Mouse (Mus musculus): ENCODE data around the gene Eml4.

Eml4 gene

DNA sequence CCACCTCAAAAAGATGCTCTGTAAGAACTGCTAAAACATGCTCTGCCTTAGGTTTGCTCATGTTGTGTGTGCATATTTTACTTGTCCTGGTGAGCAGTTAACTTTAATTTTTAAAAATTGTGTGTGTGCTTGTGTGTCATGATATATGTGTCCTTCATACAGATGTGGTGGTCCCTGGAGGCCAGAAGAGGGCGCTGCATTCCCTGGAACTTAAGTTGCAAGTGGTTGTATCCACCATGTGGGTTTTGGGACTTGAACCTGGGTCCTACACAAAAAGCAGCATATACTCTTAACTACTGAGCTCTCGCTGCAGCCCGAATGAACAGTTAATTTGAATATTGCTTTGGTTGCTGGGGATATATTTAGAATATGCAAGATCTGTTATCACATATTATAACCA, 36.4 kb downstream of the Eml4 start:
- peak; percentile 53 for DNase-seq

GRCm38 (mm10) chr17:83394013-83394412, 43.3 kb downstream of the Eml4 start:
- no peak for DNase-seq

DNA sequence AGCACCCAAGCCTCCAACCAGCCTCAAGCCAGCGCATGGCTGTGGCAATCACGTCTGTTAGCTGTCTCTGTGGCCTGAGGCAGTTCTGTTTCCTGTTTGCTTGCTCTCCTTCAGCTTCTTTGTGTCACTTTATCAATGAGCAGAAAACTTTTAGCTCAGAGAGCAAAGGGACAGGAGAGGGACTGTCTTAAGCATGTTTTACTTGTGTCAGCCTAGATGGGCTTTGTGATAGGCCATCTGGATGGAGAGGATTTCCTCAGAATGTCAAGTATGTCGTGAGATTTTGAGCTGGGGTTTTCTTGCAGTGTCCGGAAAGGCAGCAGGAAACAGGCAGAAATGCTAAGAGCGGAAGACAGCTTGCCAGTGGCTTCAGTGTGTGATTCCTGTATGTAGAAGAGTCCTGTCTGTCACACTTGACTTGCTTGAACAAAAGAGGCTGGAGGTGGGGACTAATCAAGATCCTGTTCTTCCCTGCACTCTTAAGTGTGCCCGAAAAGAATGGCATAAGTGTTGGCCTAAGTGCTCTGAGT, 46.9 kb downstream of the Eml4 start:
- peak; percentile 51 for DNase-seq

DNA sequence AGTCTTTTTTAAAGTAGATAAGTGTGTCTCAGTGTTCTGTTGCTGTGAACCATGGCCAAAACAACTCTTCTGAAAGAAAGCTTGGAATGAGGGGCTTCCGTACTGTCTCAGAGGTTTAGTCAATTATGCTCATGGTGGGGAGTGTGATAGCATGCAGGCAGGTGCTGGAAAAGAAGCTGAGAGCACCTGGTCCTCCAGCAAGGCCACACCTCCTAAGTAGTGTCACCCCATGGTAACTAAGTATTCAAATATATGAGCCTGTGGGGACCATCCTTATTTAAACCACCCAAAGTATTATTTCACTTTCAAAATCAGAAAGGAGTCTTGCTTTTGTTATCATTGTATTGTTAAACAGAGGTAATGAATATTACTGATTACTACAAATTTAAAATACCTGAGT, 48.0 kb downstream of the Eml4 start:
- no peak for DNase-seq

- DNase-seq: no peak
Observed at GRCm38 (mm10) chr17:83430607-83431006, 79.9 kb downstream of the Eml4 start.

GRCm38 (mm10) chr17:83443406-83443805, 92.7 kb downstream of the Eml4 start:
- no peak for DNase-seq

- no peak for DNase-seq
Observed at GRCm38 (mm10) chr17:83449583-83449982, 98.9 kb downstream of the Eml4 start.

DNA sequence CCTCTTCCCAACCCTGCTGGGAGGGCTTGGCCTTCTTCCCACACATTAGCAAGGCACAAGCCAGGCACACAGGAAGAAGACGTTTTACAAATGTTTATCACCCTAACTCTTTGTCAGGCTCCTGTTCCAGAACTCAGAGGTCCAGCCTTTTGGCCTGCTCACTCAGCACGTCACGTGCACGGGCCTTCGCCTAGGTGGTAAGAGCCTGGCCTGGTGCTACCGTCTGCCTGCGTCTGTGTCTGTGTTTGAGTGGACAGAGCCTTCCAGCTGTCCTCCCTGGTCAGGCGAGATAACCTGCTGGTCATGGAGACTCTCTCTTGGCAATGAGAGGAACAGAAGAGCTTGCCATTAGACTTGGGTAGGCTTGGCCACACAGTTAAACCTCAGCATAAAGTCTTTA, 100.6 kb downstream of the Eml4 start:
- no peak for DNase-seq

- no peak for DNase-seq
Observed at GRCm38 (mm10) chr17:83451796-83452195, 101.1 kb downstream of the Eml4 start.

- DNase-seq: no peak
Observed at GRCm38 (mm10) chr17:83452451-83452850, 101.7 kb downstream of the Eml4 start.

DNA sequence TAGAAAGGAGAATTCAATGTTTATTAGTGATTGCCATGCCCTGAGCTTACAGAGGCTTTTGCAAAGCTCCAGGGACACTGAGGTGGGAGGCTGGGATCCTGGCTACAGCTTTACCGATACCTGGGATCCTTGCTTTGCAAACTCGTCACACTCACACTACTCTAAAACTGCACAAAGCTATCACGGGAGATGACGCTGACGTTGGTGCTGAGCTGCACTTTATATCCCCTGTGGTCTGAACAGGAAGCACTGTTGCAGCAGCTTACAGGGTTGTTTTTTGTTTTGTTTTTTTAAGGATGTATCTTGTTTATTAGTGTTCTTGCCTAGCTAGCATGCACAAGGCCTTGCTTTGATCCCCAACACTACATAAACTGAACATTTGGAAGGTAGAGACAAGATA, 102.9 kb downstream of the Eml4 start:
- DNase-seq: no peak

DNA sequence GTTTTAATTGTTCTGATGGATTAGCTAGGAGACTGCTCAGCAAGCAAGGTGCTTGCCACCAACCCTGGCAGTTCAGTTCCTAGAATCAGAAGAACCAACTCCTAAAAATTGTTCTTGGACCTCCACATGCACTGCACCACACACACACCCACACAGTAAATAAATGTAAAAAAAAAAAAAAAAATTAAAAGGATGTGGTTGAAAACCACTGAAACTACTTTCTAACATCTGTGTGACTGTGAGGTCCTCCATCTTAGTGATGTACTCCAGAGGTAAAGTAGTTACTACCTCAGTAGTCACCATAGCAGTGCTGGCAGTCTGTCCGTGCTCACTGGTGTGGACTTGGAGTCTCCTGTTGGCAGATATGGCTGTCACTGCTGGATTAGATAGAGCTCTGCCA, 106.5 kb downstream of the Eml4 start:
- DNase-seq: no peak

- no peak for DNase-seq
Observed at GRCm38 (mm10) chr17:83465969-83466368, 115.2 kb downstream of the Eml4 start.

GRCm38 (mm10) chr17:83466697-83467251, 116.0 kb downstream of the Eml4 start:
- DNase-seq: no peak

- no peak for DNase-seq
Observed at GRCm38 (mm10) chr17:83469586-83469985, 118.9 kb downstream of the Eml4 start.

- DNase-seq: no peak
Observed at GRCm38 (mm10) chr17:83477089-83477488, 126.4 kb downstream of the Eml4 start.

DNA sequence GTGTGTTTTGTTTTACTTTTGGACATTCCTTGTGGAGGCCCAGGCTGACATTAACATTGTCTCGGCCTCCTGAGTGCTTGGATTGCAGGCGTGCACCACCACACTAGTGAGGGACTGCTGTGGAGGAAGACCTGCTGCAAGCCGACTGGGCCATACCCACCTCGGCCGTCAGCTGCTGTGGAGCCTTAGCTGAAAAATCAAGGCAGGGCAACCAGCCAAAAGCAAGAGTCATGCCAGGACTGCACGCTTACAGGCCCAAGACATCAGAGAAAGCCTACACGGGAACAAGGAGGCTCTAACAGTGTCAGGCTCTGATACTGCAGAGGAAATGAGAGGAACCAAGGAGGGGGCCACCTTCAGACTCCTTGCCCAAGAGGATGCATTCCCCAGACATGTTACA, 130.8 kb downstream of the Eml4 start:
- DNase-seq: no peak

DNA sequence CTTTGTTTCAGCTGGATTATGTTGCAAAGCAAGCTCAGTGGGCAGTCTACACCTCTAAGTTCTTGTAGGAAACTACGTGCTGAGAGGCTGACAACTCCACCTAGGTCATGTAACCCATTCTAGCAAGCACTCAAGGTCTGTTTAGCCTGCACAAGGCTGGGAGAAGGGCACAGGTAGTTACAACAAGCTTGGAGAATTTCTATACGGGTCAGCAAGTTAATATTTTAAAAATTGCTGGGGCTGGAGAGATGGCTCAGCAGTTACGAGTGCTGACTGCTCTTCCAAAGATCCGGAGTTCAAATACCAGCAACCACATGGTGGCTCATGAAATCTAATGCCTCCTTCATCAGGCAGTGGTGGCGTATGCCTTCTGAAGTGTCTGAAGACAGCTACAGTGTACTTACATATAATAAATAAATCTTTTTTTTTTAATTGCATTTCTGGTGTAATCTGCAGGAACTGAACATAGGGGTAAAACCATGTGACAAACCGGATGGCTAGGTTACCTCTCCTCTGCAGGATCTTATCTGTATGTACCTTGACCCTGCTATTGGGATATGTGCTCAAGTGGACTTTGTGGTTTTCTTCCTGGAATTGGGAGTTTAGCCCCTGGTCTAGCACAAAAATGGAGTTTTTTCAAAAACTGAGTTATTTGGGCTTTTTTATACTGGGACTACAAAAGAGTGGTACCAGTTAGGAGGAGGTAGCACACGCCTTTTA, 132.2 kb downstream of the Eml4 start:
- DNase-seq: no peak

- no peak for DNase-seq
Observed at GRCm38 (mm10) chr17:83483784-83484183, 133.1 kb downstream of the Eml4 start.

GRCm38 (mm10) chr17:83487762-83488161, 137.0 kb downstream of the Eml4 start:
- DNase-seq: no peak

DNA sequence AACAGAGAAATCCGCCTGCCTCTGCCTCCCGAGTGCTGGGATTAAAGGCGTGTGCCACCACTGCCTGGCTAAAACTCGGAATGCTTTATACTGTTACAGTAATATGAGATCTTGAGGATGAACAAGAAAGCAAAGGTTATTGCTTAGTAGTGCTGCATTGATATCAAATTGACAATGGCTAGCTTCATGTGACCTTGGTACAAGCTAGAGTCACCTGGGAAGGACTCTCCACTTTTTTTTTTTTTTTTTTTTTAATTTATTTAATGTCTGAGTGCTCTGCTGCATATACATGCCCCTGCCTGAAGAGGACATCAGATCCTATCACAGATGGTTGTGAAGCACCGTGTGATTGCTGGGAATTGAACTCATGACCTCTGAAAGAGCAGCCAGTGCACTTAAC, 148.2 kb downstream of the Eml4 start:
- DNase-seq: no peak

DNA sequence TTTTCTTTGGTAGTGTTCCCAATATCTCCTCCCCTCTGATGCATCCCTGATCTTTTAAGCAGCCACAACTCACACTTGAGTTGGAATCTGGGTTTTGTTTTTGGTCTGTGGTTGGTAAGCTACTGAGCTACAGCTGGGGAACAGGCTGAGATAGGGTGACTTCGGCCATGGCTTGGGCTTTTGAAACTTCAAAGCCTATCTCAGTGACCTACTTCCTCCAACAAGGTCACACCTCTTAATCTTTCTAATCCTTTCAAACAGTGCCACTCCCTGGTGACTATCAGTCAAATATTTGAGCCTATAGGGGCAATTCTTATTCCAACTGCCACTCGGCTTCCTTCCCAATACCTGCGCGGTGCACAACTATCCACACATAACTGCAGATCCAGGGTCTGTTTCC, 149.0 kb downstream of the Eml4 start:
- DNase-seq: no peak

- no peak for DNase-seq
Observed at GRCm38 (mm10) chr17:83503693-83504092, 153.0 kb downstream of the Eml4 start.

DNA sequence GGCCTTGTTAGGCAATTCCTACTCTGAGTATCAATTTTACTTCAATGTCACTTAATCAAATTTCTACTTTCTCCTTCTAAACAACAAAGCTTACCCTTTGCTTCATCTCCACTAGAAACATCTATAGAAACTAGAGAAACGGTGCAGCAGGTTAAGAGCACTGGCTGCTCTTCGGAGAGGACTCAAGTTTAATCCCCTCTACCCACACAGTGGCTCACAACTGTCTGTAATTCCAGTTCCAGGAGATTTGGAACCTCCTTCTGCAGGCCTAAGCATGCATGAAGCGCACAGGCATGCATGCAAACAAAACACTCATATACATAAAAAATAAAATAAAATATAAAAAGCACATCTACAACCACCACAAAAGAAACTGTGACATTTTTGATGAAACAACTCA, 161.4 kb downstream of the Eml4 start:
- DNase-seq: no peak

Measured in thymus, postnatal 4 days (tissue).